Mouse (Mus musculus) NIH3T3 (cell line): ENCODE results near the gene Zic3.

Experiments used
- DNase-seq: peaks from one replicate; pipeline ENCODE4 v3.0.0-alpha.2; 2012; ENCODE audit warnings: low read depth

Gene Zic3

DNA sequence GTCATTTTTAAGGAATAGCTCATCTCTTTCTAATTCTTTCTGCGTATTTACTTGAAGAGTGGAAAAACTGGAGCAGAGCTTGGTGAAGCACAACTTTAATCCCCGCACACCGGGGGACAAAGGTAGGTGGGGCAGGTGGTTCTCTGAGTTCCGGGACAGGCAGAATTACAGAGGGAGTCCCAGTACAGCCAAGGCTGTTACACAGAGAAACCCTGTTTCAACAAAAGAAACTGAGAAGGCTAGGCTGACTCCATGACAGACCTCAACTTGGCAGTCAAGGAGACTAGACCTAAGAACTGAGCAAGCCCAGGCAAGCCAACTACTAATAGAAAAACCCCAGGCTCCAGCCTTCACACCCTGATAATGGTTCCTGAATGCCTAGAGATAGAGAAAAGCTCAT, 20.0 kb downstream of the Zic3 start:
- DNase-seq: no peak
